Mouse (Mus musculus) liver, adult 2 months (tissue): Measurements from ENCODE around the gene Atp2b1. TPM values are rescaled to one million over a fixed set of nuclear protein-coding genes. Genes with fewer than 3 reads are reported as not detected.

Experiments used
- DNase-seq: peaks from one replicate; pipeline ENCODE4 v3.0.0-alpha.2; 2011; ENCODE audit warnings: low read depth, low spot score; ENCODE audit errors: extremely low read depth
- H3K27ac ChIP-seq: fragments of 200-500 bp; replicated peaks from 2 replicates; pipeline ENCODE4 v1.5.1; 2012; ENCODE audit warnings: low read depth, mild to moderate bottlenecking, control low read depth, inconsistent platforms, low read length; ENCODE audit not compliant: insufficient read depth
- H3K27me3 ChIP-seq: fragments of 200-500 bp; 2 replicates; pipeline ENCODE4 v1.6.1; 2012; ENCODE audit warnings: mild to moderate bottlenecking, moderate library complexity, low read length, inconsistent platforms; ENCODE audit not compliant: control insufficient read depth, insufficient read depth
- H3K36me3 ChIP-seq: fragments of 200-500 bp; 2 replicates; pipeline ENCODE4 v1.6.1; 2012; ENCODE audit warnings: low read length, inconsistent platforms; ENCODE audit not compliant: control insufficient read depth, insufficient read depth
- H3K4me1 ChIP-seq: fragments of 200-500 bp; 2 replicates; pipeline ENCODE4 v1.6.1; 2011; ENCODE audit warnings: low read length; ENCODE audit not compliant: control insufficient read depth, insufficient read depth
- H3K4me3 ChIP-seq: fragments of 200-500 bp; 2 replicates; pipeline ENCODE4 v1.5.1; 2011; ENCODE audit warnings: low read depth, mild to moderate bottlenecking, control low read depth, low read length, moderate library complexity; ENCODE audit not compliant: insufficient read depth
- H3K79me2 ChIP-seq: fragments of 200-500 bp; 2 replicates; pipeline ENCODE4 v1.6.1; 2012; ENCODE audit warnings: inconsistent platforms, mild to moderate bottlenecking, low read length, moderate library complexity; ENCODE audit not compliant: control insufficient read depth, insufficient read depth
- H3K9ac ChIP-seq: fragments of 200-500 bp; 2 replicates; pipeline ENCODE4 v1.6.1; 2012; ENCODE audit warnings: low read depth, mild to moderate bottlenecking, control low read depth, inconsistent platforms, low read length
- CTCF ChIP-seq: fragments of 200-500 bp; IDR thresholded peaks from 2 replicates; pipeline ENCODE4 v1.5.1; 2011; ENCODE audit warnings: low read depth, low read length, control low read depth
- POLR2A ChIP-seq: fragments of 200-500 bp; IDR thresholded peaks from 2 replicates; pipeline ENCODE4 v1.6.1; 2011; ENCODE audit warnings: low read length, control low read depth; ENCODE audit not compliant: insufficient read depth; ENCODE audit errors: extremely low read depth
- WGBS: fragments of 180-500 bp; shearing (Covaris S2); methylation state at CpG from one replicate; pipeline ENCODE4 v1.1.7; 2018; 5-methylcytosine and 5-hydroxymethylcytosine counted together
- polyA plus RNA-seq: library from polyadenylated mRNA; depleted of rRNA; stranded (reverse); fragments of >200 nt; gene quantifications from 2 replicates; pipeline ENCODE4 v1.2.3, GENCODE M21; 2012; rRNA removed
- total RNA-seq: library from RNA; depleted of rRNA; stranded (reverse); fragments of >200 nt; gene quantifications from 2 replicates; pipeline ENCODE4 v1.2.3, GENCODE M21; 2014; rRNA removed

Atp2b1 gene
- total and polyA plus RNA-seq, 2 experiments: 5.2 to 28.8 TPM

GRCm38 (mm10) chr10:99047551-99047940 lies 133.3 kb downstream of the Atp2b1 start:
- H3K27me3 ChIP-seq: no peaks in the 10 kb centered on the region
- peaks cover 2% of the 10 kb centered on the region; the same call in 1 of the 2 replicates for H3K4me1 ChIP-seq
- H3K4me3 ChIP-seq: no peak overlapping the region
- no peak overlapping the region for H3K27ac ChIP-seq
- TF ChIP-seq CTCF: no peak
- TF ChIP-seq POLR2A: no peak
- 70% methylated on average over 4 of the region's 4 CpGs for WGBS
- no peaks in the 10 kb centered on the region for H3K36me3 ChIP-seq
- H3K9ac ChIP-seq: no peak overlapping the region
- DNase-seq: no peak
- no peaks in the 10 kb centered on the region for H3K79me2 ChIP-seq

- DNase-seq: no peak
- Histone ChIP-seq H3K27ac (no peak overlapping the region), H3K36me3 (no peaks in the 10 kb centered on the region), H3K9ac (no peak overlapping the region), H3K4me3 (no peak overlapping the region), H3K27me3 (no peaks in the 10 kb centered on the region), H3K79me2 (no peaks in the 10 kb centered on the region), H3K4me1 (peaks cover 2% of the 10 kb centered on the region; the same call in 1 of the 2 replicates)
- WGBS: 86% methylated on average over 7 of the region's 7 CpGs
- TF ChIP-seq CTCF (no peak), POLR2A (no peak)
Observed at GRCm38 (mm10) chr10:99050093-99050492, 135.9 kb downstream of the Atp2b1 start.

GRCm38 (mm10) chr10:99053111-99053510 lies 138.9 kb downstream of the Atp2b1 start:
- H3K4me1 ChIP-seq: no peaks in the 10 kb centered on the region
- H3K79me2 ChIP-seq: no peaks in the 10 kb centered on the region
- H3K27ac ChIP-seq: no peak overlapping the region
- H3K36me3 ChIP-seq: no peaks in the 10 kb centered on the region
- no peaks in the 10 kb centered on the region for H3K27me3 ChIP-seq
- DNase-seq: no peak
- H3K4me3 ChIP-seq: no peak overlapping the region
- no peak for TF ChIP-seq POLR2A
- no peak for TF ChIP-seq CTCF
- no peak overlapping the region for H3K9ac ChIP-seq

DNA sequence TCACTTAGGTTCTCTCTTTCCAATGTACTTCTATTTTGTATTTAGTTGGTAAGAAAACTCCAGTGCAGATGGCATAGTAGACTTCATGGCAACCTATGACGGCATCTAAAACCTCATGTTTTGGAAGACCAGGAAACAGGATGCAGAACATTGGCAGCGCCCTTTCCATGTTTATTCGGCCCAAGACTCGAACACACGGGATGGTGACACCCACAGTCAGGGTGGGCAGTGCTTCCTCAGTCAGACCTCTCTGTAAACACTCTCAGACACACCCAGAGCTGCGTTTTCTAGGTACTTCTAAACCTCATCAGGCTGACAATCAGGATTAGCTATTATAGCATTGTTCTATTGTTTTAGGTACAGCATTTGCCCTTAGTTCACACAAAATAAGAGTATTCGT lies 146.4 kb downstream of the Atp2b1 start:
- TF ChIP-seq POLR2A (no peak), CTCF (no peak)
- WGBS: 85% methylated on average over 7 of the region's 7 CpGs
- no peak overlapping the region for H3K27ac ChIP-seq
- H3K79me2 ChIP-seq: no peaks in the 10 kb centered on the region
- H3K36me3 ChIP-seq: no peaks in the 10 kb centered on the region
- no peak overlapping the region for H3K9ac ChIP-seq
- H3K4me3 ChIP-seq: no peak overlapping the region
- no peak for DNase-seq
- no peaks in the 10 kb centered on the region for H3K27me3 ChIP-seq
- no peaks in the 10 kb centered on the region for H3K4me1 ChIP-seq

DNA sequence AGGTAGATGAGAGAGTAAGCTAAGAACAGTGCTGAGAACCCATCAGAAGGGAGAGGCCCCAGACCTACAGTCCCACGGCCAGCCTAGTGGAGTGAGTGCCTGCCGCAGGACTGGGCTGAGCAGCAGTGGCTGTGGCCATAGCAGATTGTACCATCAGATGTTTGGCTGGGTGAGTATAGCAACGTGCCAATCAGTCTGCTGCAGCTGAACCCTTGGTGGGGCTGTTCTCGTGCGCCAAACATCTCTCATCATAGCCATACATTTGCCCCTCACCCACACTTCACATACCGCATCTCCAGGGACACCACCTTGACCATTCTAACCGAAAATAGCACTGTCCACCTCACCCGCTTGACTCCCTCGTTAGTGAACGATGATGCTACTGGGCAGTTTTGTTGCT lies 147.2 kb downstream of the Atp2b1 start:
- no peak overlapping the region for H3K27ac ChIP-seq
- H3K27me3 ChIP-seq: no peaks in the 10 kb centered on the region
- TF ChIP-seq POLR2A: no peak
- TF ChIP-seq CTCF: no peak
- no peak overlapping the region for H3K4me3 ChIP-seq
- no peaks in the 10 kb centered on the region for H3K36me3 ChIP-seq
- H3K79me2 ChIP-seq: no peaks in the 10 kb centered on the region
- no peak overlapping the region for H3K9ac ChIP-seq
- H3K4me1 ChIP-seq: no peaks in the 10 kb centered on the region
- DNase-seq: no peak
- 88% methylated on average over 10 of the region's 10 CpGs for WGBS

- TF ChIP-seq CTCF: no peak
- TF ChIP-seq POLR2A: no peak
- Histone ChIP-seq H3K4me3 (no peak overlapping the region), H3K27ac (no peak overlapping the region), H3K79me2 (no peaks in the 10 kb centered on the region), H3K27me3 (no peaks in the 10 kb centered on the region), H3K9ac (no peak overlapping the region), H3K4me1 (no peaks in the 10 kb centered on the region), H3K36me3 (no peaks in the 10 kb centered on the region)
- 79% methylated on average over 5 of the region's 5 CpGs for WGBS
- no peak for DNase-seq
Observed at GRCm38 (mm10) chr10:99062546-99062945, 148.3 kb downstream of the Atp2b1 start.

Other genes with a start within 250 kb of the Atp2b1 start
- 1.8 and 2.3 TPM in 2 replicates for gene Poc1b, start 192.6 kb downstream of the Atp2b1 start, total RNA-seq
- gene Poc1b, start 192.6 kb downstream of the Atp2b1 start, polyA plus RNA-seq: 1.7 and 2.0 TPM in 2 replicates
- 6.6 and 6.9 TPM in 2 replicates for gene Galnt4, start 193.8 kb downstream of the Atp2b1 start, total RNA-seq
- gene Galnt4, start 193.8 kb downstream of the Atp2b1 start, polyA plus RNA-seq: 1.0 and 1.3 TPM in 2 replicates
- not detected in 2 replicates for gene Phxr2, start 211.9 kb downstream of the Atp2b1 start, total RNA-seq
- not detected in 2 replicates for gene Phxr2, start 211.9 kb downstream of the Atp2b1 start, polyA plus RNA-seq